Mouse (Mus musculus): ENCODE data around the gene Osbpl3. TPM values are rescaled to one million over a fixed set of nuclear protein-coding genes. Genes with fewer than 3 reads are reported as not detected.
A peak's percentile ranks its signal among the peaks of the same experiment; 100 is the strongest.

Gene Osbpl3
- polyA plus RNA-seq, 1 experiment from 2014 or later: 4.1 TPM

- 64% methylated on average over 9 of the region's 9 CpGs for WGBS
- TF ChIP-seq CTCF (IDR thresholded peaks at IDR 0.05; ENCODE audit: low read depth): no peak
- Histone ChIP-seq H3K36me3 (ENCODE audit: insufficient read depth) (no peaks in the 10 kb centered on the region), H3K4me1 (ENCODE audit: insufficient read depth) (no peaks in the 10 kb centered on the region), H3K9me3 (ENCODE audit: low read depth, low read length) (no peaks in the 10 kb centered on the region), H3K27ac (ENCODE audit: low read depth) (no peak overlapping the region), H3K27me3 (ENCODE audit: insufficient read depth, low read length) (no peaks in the 10 kb centered on the region), H3K9ac (no peak overlapping the region), H3K4me2 (no peak overlapping the region), H3K4me3 (ENCODE audit: low read depth, low read length) (no peak overlapping the region)
- DNase-seq: no peak
- no peak for ATAC-seq (ENCODE audit: insufficient read depth)
Observed at GRCm38 (mm10) chr6:50489380-50489779, 33.4 kb upstream of the Osbpl3 start.

- no peaks in the 10 kb centered on the region for H3K27me3 ChIP-seq (ENCODE audit: insufficient read depth, low read length)
- H3K9ac ChIP-seq: no peak overlapping the region
- no peak overlapping the region for H3K4me2 ChIP-seq
- DNase-seq: peak; percentile 55
- no peaks in the 10 kb centered on the region for H3K36me3 ChIP-seq (ENCODE audit: insufficient read depth)
- WGBS: 72% methylated on average over 11 of the region's 11 CpGs
- TF ChIP-seq CTCF (IDR thresholded peaks at IDR 0.05; ENCODE audit: low read depth): no peak
- H3K27ac ChIP-seq (ENCODE audit: low read depth): no peak overlapping the region
- H3K4me3 ChIP-seq (ENCODE audit: low read depth, low read length): no peak overlapping the region
- H3K4me1 ChIP-seq (ENCODE audit: insufficient read depth): no peaks in the 10 kb centered on the region
- no peaks in the 10 kb centered on the region for H3K9me3 ChIP-seq (ENCODE audit: low read depth, low read length)
- no peak for ATAC-seq (ENCODE audit: insufficient read depth)
Observed at GRCm38 (mm10) chr6:50486035-50486902, 30.3 kb upstream of the Osbpl3 start.

- H3K4me2 ChIP-seq: no peak overlapping the region
- ATAC-seq (ENCODE audit: insufficient read depth) (no peak), DNase-seq (no peak)
- no peaks in the 10 kb centered on the region for H3K36me3 ChIP-seq (ENCODE audit: insufficient read depth)
- no peak for TF ChIP-seq CTCF (IDR thresholded peaks at IDR 0.05; ENCODE audit: low read depth)
- H3K9ac ChIP-seq: no peak overlapping the region
- H3K4me1 ChIP-seq (ENCODE audit: insufficient read depth): no peaks in the 10 kb centered on the region
- H3K9me3 ChIP-seq (ENCODE audit: low read depth, low read length): no peaks in the 10 kb centered on the region
- no peak overlapping the region for H3K4me3 ChIP-seq (ENCODE audit: low read depth, low read length)
- 87% methylated on average over 3 of the region's 3 CpGs for WGBS
- no peak overlapping the region for H3K27ac ChIP-seq (ENCODE audit: low read depth)
- H3K27me3 ChIP-seq (ENCODE audit: insufficient read depth, low read length): no peaks in the 10 kb centered on the region
Observed at GRCm38 (mm10) chr6:50483426-50483825, 27.4 kb upstream of the Osbpl3 start.

- no peak for DNase-seq
Observed at GRCm38 (mm10) chr6:50481460-50481859, 25.5 kb upstream of the Osbpl3 start.

GRCm38 (mm10) chr6:50466451-50466850 is 10.4 kb upstream of the Osbpl3 start:
- no peaks in the 10 kb centered on the region for H3K27me3 ChIP-seq (ENCODE audit: insufficient read depth, low read length)
- TF ChIP-seq CTCF (IDR thresholded peaks at IDR 0.05; ENCODE audit: low read depth): no peak
- WGBS: 69% methylated on average over 3 of the region's 3 CpGs
- no peaks in the 10 kb centered on the region for H3K4me1 ChIP-seq (ENCODE audit: insufficient read depth)
- no peak for DNase-seq
- H3K4me2 ChIP-seq: no peak overlapping the region
- H3K9ac ChIP-seq: no peak overlapping the region
- no peaks in the 10 kb centered on the region for H3K9me3 ChIP-seq (ENCODE audit: low read depth, low read length)
- no peak overlapping the region for H3K4me3 ChIP-seq (ENCODE audit: low read depth, low read length)
- H3K27ac ChIP-seq (ENCODE audit: low read depth): no peak overlapping the region
- no peaks in the 10 kb centered on the region for H3K36me3 ChIP-seq (ENCODE audit: insufficient read depth)
- ATAC-seq (ENCODE audit: insufficient read depth): no peak

More at GRCm38 (mm10) chr6:50481460-50481859, 25.5 kb upstream of the Osbpl3 start:
- 84% methylated on average over 5 of the region's 5 CpGs for WGBS
- no peak for ATAC-seq (ENCODE audit: insufficient read depth)
- H3K27ac ChIP-seq (ENCODE audit: low read depth): no peak overlapping the region
- no peak for TF ChIP-seq CTCF (IDR thresholded peaks at IDR 0.05; ENCODE audit: low read depth)
- H3K9ac ChIP-seq: no peak overlapping the region
- H3K4me3 ChIP-seq (ENCODE audit: low read depth, low read length): no peak overlapping the region
- H3K36me3 ChIP-seq (ENCODE audit: insufficient read depth): no peaks in the 10 kb centered on the region
- no peaks in the 10 kb centered on the region for H3K9me3 ChIP-seq (ENCODE audit: low read depth, low read length)
- no peaks in the 10 kb centered on the region for H3K4me1 ChIP-seq (ENCODE audit: insufficient read depth)
- H3K4me2 ChIP-seq: no peak overlapping the region
- no peaks in the 10 kb centered on the region for H3K27me3 ChIP-seq (ENCODE audit: insufficient read depth, low read length)

GRCm38 (mm10) chr6:50464690-50465485 is 8.9 kb upstream of the Osbpl3 start:
- Histone ChIP-seq H3K27ac (ENCODE audit: low read depth) (no peak overlapping the region), H3K36me3 (ENCODE audit: insufficient read depth) (no peaks in the 10 kb centered on the region), H3K27me3 (ENCODE audit: insufficient read depth, low read length) (no peaks in the 10 kb centered on the region), H3K4me3 (ENCODE audit: low read depth, low read length) (no peak overlapping the region), H3K9me3 (ENCODE audit: low read depth, low read length) (no peaks in the 10 kb centered on the region), H3K4me2 (no peak overlapping the region), H3K4me1 (ENCODE audit: insufficient read depth) (no peaks in the 10 kb centered on the region), H3K9ac (no peak overlapping the region)
- no peak for TF ChIP-seq CTCF (IDR thresholded peaks at IDR 0.05; ENCODE audit: low read depth)
- no peak for ATAC-seq (ENCODE audit: insufficient read depth)
- WGBS: 76% methylated on average over 9 of the region's 9 CpGs
- no peak for DNase-seq

GRCm38 (mm10) chr6:50462026-50462425 is 6.0 kb upstream of the Osbpl3 start:
- Histone ChIP-seq H3K9me3 (ENCODE audit: low read depth, low read length) (no peaks in the 10 kb centered on the region), H3K27me3 (ENCODE audit: insufficient read depth, low read length) (no peaks in the 10 kb centered on the region), H3K27ac (ENCODE audit: low read depth) (no peak overlapping the region), H3K4me2 (no peak overlapping the region), H3K4me1 (ENCODE audit: insufficient read depth) (no peaks in the 10 kb centered on the region), H3K4me3 (ENCODE audit: low read depth, low read length) (no peak overlapping the region), H3K36me3 (ENCODE audit: insufficient read depth) (no peaks in the 10 kb centered on the region), H3K9ac (no peak overlapping the region)
- no peak for TF ChIP-seq CTCF (IDR thresholded peaks at IDR 0.05; ENCODE audit: low read depth)
- DNase-seq: no peak
- WGBS: 50% methylated on average over 4 of the region's 4 CpGs
- no peak for ATAC-seq (ENCODE audit: insufficient read depth)
